Mouse (Mus musculus): ENCODE results near the gene 5730409E04Rik. TPM values are rescaled to one million over a fixed set of nuclear protein-coding genes. Genes with fewer than 3 reads are reported as not detected.

The 5730409E04Rik gene
- polyA plus RNA-seq, 1 experiment from 2014 or later: 16.6 TPM

DNA sequence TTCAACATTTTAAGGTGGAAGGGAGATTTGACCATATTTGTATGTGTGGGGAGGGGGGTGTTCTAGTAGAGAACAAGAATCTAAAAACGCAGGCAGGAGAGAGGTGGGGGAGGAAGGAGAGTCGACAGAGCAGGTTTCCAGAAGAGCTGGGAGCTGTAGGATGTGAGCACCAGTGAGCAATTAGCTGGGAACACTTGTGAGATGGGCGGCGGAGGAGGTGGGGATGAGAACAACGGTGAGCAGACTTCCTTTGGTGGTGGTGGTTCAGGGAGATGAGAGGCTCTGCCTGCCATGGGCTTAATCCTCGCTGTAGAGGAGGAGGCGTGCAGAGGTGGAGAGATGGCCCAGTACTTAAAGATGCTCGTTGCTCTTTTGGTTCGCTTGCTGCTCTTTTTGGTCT lies 32.3 kb downstream of the 5730409E04Rik start:
- no peak for ATAC-seq (replicated peaks)
- H3K36me3 ChIP-seq (replicated peaks): no peaks in the 10 kb centered on the region
- H3K9me3 ChIP-seq: no peaks in the 10 kb centered on the region
- no peak overlapping the region for H3K9ac ChIP-seq
- no peak overlapping the region for H3K4me2 ChIP-seq
- H3K4me1 ChIP-seq: no peaks in the 10 kb centered on the region; the same call in 1 of the 2 replicates
- WGBS: 38% methylated on average over 9 of the region's 9 CpGs
- no peak overlapping the region for H3K27ac ChIP-seq
- H3K27me3 ChIP-seq (replicated peaks): peaks cover 9% of the 10 kb centered on the region
- no peak overlapping the region for H3K4me3 ChIP-seq

DNA sequence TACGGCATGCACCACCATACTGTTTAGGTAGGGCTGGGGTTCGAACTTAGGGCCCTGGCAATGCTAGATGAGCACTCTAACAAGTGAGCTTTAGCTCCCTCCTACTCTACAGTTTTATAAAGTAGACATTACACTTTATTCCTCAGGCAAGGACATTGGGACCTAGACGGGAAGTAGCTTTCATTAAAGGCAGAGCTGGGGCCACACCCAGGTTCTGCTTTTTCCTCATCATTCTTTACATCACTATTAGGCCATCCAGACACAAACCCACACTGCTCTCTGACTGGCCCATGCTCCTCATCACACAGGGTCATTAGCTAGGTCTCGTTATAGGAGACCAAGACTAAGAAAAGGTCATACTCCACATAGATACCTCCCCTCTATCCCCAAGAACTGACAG lies 34.2 kb downstream of the 5730409E04Rik start:
- 82% methylated on average over 4 of the region's 4 CpGs for WGBS
- Histone ChIP-seq H3K4me2 (no peak overlapping the region), H3K27me3 (replicated peaks) (peaks cover 3% of the 10 kb centered on the region), H3K9me3 (no peaks in the 10 kb centered on the region), H3K36me3 (replicated peaks) (no peaks in the 10 kb centered on the region), H3K27ac (no peak overlapping the region), H3K9ac (no peak overlapping the region), H3K4me1 (peaks cover 8% of the 10 kb centered on the region), H3K4me3 (no peak overlapping the region)
- no peak for ATAC-seq (replicated peaks)

DNA sequence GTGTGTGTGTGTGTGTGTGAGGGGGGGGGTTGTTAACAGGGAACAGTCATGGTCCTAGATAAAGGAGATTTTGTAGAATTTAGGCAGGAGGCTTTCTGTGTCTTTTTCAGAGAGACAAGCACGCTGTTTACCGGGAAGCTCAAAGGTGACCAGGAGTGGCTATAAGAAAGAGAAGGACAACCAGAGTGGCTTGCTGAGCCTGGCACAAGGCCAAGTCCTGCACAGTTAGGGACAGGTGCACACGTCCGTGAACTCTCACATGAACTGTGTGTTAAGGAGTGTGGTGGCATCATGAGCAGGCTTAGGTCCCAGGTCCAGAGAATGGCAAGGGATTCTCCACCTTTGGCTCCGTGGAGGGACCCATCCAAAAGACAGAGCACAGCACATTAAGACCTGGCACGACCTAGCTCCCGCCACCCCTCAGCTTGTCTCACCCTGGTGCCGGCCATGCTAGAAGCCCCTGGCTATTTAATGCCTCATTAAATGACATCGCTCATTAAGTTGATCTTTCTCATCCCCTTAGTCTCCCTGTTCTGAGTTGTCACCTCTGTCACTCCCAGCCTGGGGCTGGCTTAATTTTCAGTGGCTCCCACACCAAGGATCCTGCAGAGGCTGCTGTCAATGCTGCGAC lies 34.8 kb downstream of the 5730409E04Rik start:
- 69% methylated on average over 10 of the region's 10 CpGs for WGBS
- H3K4me2 ChIP-seq: no peak overlapping the region
- no peak for ATAC-seq (replicated peaks)
- H3K9ac ChIP-seq: no peak overlapping the region
- H3K27me3 ChIP-seq (replicated peaks): peaks cover 3% of the 10 kb centered on the region
- H3K9me3 ChIP-seq: no peaks in the 10 kb centered on the region
- H3K27ac ChIP-seq: no peak overlapping the region
- H3K36me3 ChIP-seq (replicated peaks): no peaks in the 10 kb centered on the region
- peaks cover 9% of the 10 kb centered on the region for H3K4me1 ChIP-seq
- no peak overlapping the region for H3K4me3 ChIP-seq

DNA sequence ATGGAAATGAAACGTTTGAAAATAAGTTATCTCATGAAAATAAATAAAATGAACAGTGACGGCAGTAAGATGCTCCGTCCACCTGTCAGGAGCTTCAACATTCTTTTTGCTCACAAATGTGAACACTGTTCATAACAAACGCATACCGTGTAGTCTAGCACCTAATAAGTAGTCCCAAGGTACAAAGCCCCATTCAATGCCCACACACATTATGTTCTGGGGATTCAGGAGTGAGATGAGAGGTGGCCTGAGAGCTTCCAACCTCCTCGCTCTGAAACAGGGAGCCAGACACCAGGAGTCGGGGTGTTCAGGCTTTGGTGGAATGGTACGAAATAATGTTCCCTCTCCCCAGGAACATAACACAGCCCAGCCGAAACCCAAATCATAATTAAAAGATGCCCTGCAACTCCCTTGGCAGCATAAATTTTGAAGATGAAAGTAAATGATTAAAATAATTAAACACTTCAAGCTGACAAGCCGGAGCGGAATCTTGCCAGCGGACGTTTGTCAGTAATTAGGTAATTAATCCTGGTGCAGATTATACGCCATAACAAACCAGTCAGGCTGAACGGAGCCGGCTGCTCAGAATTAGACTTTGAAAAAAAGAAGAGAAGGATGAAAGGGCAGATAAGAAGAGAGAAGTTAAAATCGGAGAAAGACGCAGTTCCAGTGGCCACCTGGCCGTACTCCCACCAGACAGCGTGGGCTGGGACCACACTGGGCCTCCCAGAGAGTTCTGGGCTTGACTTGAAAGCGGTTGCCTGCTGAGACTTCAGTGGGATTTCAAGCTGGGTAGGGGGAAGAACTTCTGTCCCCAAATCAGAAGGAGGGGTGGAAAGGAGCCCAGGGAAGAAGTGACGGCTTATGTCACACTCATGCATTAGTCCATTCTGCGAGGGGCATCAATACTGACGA lies 38.6 kb downstream of the 5730409E04Rik start:
- H3K4me3 ChIP-seq: no peak overlapping the region
- H3K4me2 ChIP-seq: peak overlapping the region; percentile 20
- H3K9me3 ChIP-seq: no peaks in the 10 kb centered on the region
- H3K27ac ChIP-seq: peak overlapping the region; percentile 73
- no peaks in the 10 kb centered on the region for H3K36me3 ChIP-seq (replicated peaks)
- H3K4me1 ChIP-seq: peaks cover 9% of the 10 kb centered on the region
- no peak overlapping the region for H3K9ac ChIP-seq
- 17% methylated on average over 24 of the region's 24 CpGs for WGBS
- peak; percentile 42; the same call in 1 of the 2 replicates for ATAC-seq (replicated peaks)
- H3K27me3 ChIP-seq (replicated peaks): no peaks in the 10 kb centered on the region; the same call in none of the 2 replicates

DNA sequence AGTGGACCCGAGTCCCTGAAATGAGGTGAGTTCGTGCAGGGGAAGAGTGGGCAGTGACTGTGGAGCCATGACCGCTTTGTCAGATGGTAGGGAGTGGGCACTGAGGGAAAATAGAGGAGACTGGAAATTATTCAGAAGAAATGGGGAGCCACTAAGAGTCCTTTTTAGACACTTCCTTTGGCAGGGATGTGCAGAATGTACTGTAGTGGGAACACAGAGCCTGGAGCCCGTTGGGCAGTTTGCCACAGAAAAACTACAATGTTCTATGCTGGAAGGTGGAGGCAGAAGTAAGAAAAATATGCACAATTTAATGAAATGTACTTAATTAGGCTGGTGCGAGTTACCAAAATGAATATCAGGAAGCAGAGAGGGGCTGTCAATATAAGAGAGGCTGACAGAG lies 43.5 kb downstream of the 5730409E04Rik start:
- no peak overlapping the region for H3K9ac ChIP-seq
- H3K4me3 ChIP-seq: no peak overlapping the region
- peaks cover 7% of the 10 kb centered on the region for H3K4me1 ChIP-seq
- H3K4me2 ChIP-seq: no peak overlapping the region
- H3K27me3 ChIP-seq (replicated peaks): no peaks in the 10 kb centered on the region; the same call in none of the 2 replicates
- ATAC-seq (replicated peaks): no peak
- no peaks in the 10 kb centered on the region for H3K9me3 ChIP-seq
- H3K27ac ChIP-seq: no peak overlapping the region
- WGBS: 82% methylated on average over 5 of the region's 5 CpGs
- no peaks in the 10 kb centered on the region for H3K36me3 ChIP-seq (replicated peaks)

DNA sequence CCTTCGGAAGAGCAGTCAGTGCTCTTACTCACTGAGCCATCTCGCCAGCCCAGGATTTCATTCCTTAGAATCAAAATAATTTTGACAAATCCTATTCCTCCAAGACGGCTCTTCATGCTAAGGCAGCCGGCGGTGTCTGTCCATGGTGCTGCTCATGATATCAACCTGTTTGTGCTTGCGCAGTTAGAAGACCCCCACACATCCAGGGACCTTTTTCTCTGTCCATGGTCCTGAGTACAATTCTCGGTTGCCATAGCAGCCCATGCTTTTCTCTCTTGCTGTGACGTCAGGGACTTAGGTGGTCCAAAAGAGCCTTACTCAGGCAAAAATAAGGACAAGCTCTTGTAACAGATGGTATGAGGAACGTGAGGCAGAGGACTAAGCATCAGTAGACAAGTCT lies 45.7 kb downstream of the 5730409E04Rik start:
- Histone ChIP-seq H3K27ac (no peak overlapping the region), H3K9me3 (no peaks in the 10 kb centered on the region), H3K4me1 (no peaks in the 10 kb centered on the region), H3K4me2 (no peak overlapping the region), H3K9ac (no peak overlapping the region), H3K4me3 (no peak overlapping the region), H3K27me3 (replicated peaks) (no peaks in the 10 kb centered on the region; the same call in 1 of the 2 replicates), H3K36me3 (replicated peaks) (no peaks in the 10 kb centered on the region)
- ATAC-seq (replicated peaks): no peak
- 12% methylated on average over 9 of the region's 9 CpGs for WGBS

DNA sequence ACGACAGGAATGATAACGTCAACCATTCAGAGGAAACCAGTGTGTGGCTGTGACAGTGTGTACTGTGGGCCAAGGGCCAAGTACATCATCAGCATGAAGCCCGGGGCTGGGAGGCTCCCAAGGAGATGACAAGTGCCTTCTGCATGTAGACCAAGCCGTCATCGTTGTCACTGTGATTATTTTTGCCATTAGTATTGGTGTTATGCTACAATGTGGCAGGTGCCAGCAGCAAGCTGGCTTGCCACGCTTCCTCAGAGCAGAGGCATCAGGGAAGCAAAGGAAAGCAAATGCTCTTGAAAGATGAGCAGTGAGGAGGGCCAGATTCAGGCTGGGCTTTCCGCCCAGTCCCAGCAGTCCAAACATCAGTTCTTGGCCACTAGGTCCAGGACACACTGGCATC lies 51.6 kb downstream of the 5730409E04Rik start:
- Histone ChIP-seq H3K27me3 (replicated peaks) (no peaks in the 10 kb centered on the region; the same call in 1 of the 2 replicates), H3K4me1 (no peaks in the 10 kb centered on the region), H3K4me2 (no peak overlapping the region), H3K4me3 (no peak overlapping the region), H3K27ac (no peak overlapping the region), H3K9me3 (no peaks in the 10 kb centered on the region), H3K36me3 (replicated peaks) (no peaks in the 10 kb centered on the region), H3K9ac (no peak overlapping the region)
- 74% methylated on average over 7 of the region's 7 CpGs for WGBS
- ATAC-seq (replicated peaks): no peak

Small RNA genes lying within 50 kb of the gene (microRNA-seq; reads per million reads assigned to microRNA genes)
- not detected for gene Mir7119

Other genes starting within 250 kb of the 5730409E04Rik start
- gene Ago3, start 180.3 kb upstream of the 5730409E04Rik start, polyA plus RNA-seq (2015; fragmentation: Nextera tagmentation; extraction: Ambion mirVana): 18.0 and 18.6 TPM in 2 replicates
- gene Ago1, start 141.2 kb upstream of the 5730409E04Rik start, polyA plus RNA-seq (2015; fragmentation: Nextera tagmentation; extraction: Ambion mirVana): 11.9 TPM in 2 replicates
- 10.2 and 10.9 TPM in 2 replicates for gene Ago4, start 76.3 kb upstream of the 5730409E04Rik start, polyA plus RNA-seq (2015; fragmentation: Nextera tagmentation; extraction: Ambion mirVana)
- 5.7 and 6.2 TPM in 2 replicates for gene Clspn, start 52.9 kb upstream of the 5730409E04Rik start, polyA plus RNA-seq (2015; fragmentation: Nextera tagmentation; extraction: Ambion mirVana)
- 383 and 406 TPM in 2 replicates for gene Psmb2, start 67.8 kb downstream of the 5730409E04Rik start, polyA plus RNA-seq (2015; fragmentation: Nextera tagmentation; extraction: Ambion mirVana)
- gene Tfap2e, start 126.4 kb downstream of the 5730409E04Rik start, polyA plus RNA-seq (2015; fragmentation: Nextera tagmentation; extraction: Ambion mirVana): 0.79 and 0.93 TPM in 2 replicates
- 133 TPM in 2 replicates for gene Ncdn, start 143.6 kb downstream of the 5730409E04Rik start, polyA plus RNA-seq (2015; fragmentation: Nextera tagmentation; extraction: Ambion mirVana)
- gene AU040320, start 143.7 kb downstream of the 5730409E04Rik start, polyA plus RNA-seq (2015; fragmentation: Nextera tagmentation; extraction: Ambion mirVana): 40.5 and 41.4 TPM in 2 replicates

Data from midbrain, embryonic 15.5 days (tissue).